Mouse (Mus musculus) E14TG2a.4 (cell line): Measurements from ENCODE around the gene Cul3.
A peak's percentile ranks its signal among the peaks of the same experiment; 100 is the strongest.
"Not testable (repeated sequence)": the region's sequence is repeated elsewhere in the genome, so short reads cannot be mapped to it uniquely, and the experiment has no call there.

Experiments
- H3K27me3 ChIP-seq: 2 replicates; pipeline ENCODE4 v1.6.1; 2014; ENCODE audit warnings: low read length, control low read depth; ENCODE audit not compliant: insufficient read depth
- H3K36me3 ChIP-seq: 2 replicates; pipeline ENCODE4 v1.6.1; 2014; ENCODE audit warnings: low read length, control low read depth; ENCODE audit not compliant: insufficient read depth
- H3K4me1 ChIP-seq: replicated peaks from 2 replicates; pipeline ENCODE4 v1.6.1; 2014; ENCODE audit warnings: low read depth, low read length, control low read depth
- H3K4me3 ChIP-seq: replicated peaks from 2 replicates; pipeline ENCODE4 v1.5.1; 2014; ENCODE audit warnings: mild to moderate bottlenecking, low read length
- H3K9me3 ChIP-seq: 2 replicates; pipeline ENCODE4 v1.6.1; 2014; ENCODE audit warnings: low read length, control low read depth
- CTCF ChIP-seq: conservative IDR thresholded peaks from 2 replicates; pipeline ENCODE4 v1.5.1; 2014; ENCODE audit warnings: low read length
- NANOG ChIP-seq: IDR thresholded peaks from 2 replicates; pipeline ENCODE4 v1.6.1; 2014; ENCODE audit warnings: borderline replicate concordance, low read length, mixed read lengths
- POU5F1 ChIP-seq: IDR thresholded peaks from 2 replicates; pipeline ENCODE4 v1.6.1; 2014; ENCODE audit warnings: low read length, borderline replicate concordance

Gene Cul3

DNA sequence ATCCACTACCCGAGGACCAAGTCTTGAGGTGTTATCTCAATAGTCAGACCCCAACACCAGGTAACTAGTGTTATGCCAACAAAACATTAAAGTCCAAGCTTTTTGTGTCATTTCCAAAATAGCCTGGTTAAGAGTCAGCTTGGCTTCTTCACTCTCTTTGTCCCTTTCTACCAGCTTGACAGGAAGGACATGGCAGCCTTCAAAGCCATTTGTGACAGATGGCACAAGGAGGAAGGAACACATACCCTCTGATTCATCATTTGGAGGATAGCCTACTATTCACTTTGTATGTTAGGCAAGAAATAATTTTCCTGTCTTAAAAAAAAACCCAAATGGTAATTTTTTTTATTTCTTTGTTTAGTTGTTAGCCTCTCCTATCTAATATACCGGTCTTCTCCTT is 22.7 kb upstream of the Cul3 start:
- no peaks in the 10 kb centered on the region for H3K27me3 ChIP-seq

DNA sequence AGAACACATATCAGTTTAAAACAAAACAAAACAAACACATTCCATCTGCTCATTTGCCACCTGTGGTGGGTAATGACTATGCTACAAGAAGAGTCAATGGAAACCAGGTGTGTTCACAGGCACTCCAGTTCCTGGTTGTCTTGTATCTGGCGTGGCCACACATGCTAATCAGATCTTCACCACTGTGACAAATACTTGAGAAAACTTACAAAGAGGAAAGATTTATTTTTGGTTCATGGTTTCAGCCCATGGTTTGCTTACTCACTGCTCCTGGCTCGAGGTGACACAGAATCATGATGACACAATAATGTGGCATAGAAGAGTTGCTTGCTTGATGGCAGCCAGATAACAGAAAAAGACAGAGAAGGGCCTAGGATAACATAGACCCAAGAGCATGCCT is 22.1 kb upstream of the Cul3 start:
- Histone ChIP-seq H3K4me3 (no peak overlapping the region), H3K27me3 (no peaks in the 10 kb centered on the region), H3K9me3 (no peaks in the 10 kb centered on the region), H3K36me3 (no peaks in the 10 kb centered on the region), H3K4me1 (no peaks in the 10 kb centered on the region)
- TF ChIP-seq POU5F1 (no peak), CTCF (no peak), NANOG (no peak)

More for the DNA sequence above, 22.7 kb upstream of the Cul3 start:
- no peaks in the 10 kb centered on the region for H3K36me3 ChIP-seq
- H3K9me3 ChIP-seq = no peaks in the 10 kb centered on the region
- H3K4me3 ChIP-seq = no peak overlapping the region
- TF ChIP-seq NANOG (no peak), POU5F1 (no peak), CTCF (no peak)
- no peaks in the 10 kb centered on the region for H3K4me1 ChIP-seq

DNA sequence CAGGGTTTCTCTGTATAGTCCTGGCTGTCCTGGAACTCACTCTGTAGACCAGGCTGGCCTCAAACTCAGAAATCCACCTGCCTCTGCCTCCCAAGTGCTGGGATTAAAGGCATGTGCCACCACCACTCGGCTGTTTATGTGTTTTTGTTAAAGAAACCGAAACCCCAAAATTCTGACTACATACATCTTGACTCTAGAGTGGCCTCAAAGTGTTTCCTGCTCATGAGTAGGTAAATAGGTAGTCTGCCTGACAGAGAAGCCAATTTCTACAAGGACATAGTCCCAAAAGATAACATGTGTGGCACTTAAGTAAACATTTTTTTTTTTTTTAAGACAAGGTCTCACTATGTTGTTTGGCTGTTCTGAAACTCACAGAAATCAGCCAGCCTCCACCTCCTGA is 21.5 kb upstream of the Cul3 start:
- not testable (repeated sequence) for H3K4me3 ChIP-seq, H3K4me1 ChIP-seq, H3K27me3 ChIP-seq, H3K9me3 ChIP-seq, H3K36me3 ChIP-seq

DNA sequence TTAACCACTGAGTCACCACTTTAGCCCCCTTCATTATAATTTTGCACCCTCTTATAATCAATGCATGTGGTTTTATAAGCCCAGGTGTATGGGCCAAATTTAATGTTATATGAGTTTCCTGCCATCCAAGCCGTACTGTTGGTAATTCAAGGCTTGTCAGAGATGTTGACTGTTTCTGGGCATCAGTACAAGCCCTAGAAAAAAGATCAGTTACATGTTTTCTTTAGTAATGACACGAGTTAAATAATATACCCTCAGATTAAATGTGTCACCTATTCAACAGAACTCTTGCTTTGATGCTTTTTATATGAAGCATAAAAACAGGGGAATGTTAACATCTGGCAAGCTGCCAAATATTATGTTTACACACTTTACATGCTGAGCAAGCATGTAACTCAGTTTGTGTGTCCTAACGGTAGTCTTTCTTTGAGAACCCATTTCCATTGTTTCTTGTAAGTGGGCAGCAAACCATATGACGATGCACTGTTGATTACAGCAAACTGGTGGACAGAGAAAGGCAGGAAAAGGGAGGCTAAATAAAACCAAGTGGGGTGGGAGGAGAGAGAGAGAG is 19.8 kb upstream of the Cul3 start:
- no peaks in the 10 kb centered on the region for H3K9me3 ChIP-seq
- H3K4me3 ChIP-seq = no peak overlapping the region
- no peaks in the 10 kb centered on the region for H3K36me3 ChIP-seq
- no peaks in the 10 kb centered on the region for H3K4me1 ChIP-seq
- TF ChIP-seq CTCF (no peak), NANOG (no peak), POU5F1 (no peak)
- no peaks in the 10 kb centered on the region for H3K27me3 ChIP-seq

DNA sequence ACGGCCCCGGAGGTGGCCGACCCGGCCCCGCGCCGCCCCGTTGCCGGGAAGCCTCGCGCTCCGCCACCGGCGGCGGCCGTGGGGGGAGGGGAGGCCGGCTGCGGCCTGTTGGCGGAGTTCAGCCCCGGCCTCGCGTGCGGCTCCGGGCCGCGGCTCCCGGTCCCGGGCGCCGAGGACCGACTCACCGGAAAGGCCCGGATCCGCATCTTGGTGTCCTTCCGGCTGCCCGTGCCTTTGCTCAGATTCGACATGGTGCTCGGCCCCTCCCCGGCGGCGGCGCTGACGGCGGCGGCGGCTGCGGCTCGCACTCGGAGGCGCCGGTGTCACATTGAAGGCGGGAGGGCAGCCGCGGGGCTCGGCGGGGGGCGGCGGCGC is 232 bp downstream of the Cul3 start:
- H3K36me3 ChIP-seq = peaks cover 10% of the 10 kb centered on the region; the same call in 1 of the 2 replicates
- peak overlapping the region; percentile 87 for H3K4me3 ChIP-seq
- H3K9me3 ChIP-seq = no peaks in the 10 kb centered on the region
- no peaks in the 10 kb centered on the region for H3K27me3 ChIP-seq
- H3K4me1 ChIP-seq = peaks cover 45% of the 10 kb centered on the region
- TF ChIP-seq NANOG = no peak

DNA sequence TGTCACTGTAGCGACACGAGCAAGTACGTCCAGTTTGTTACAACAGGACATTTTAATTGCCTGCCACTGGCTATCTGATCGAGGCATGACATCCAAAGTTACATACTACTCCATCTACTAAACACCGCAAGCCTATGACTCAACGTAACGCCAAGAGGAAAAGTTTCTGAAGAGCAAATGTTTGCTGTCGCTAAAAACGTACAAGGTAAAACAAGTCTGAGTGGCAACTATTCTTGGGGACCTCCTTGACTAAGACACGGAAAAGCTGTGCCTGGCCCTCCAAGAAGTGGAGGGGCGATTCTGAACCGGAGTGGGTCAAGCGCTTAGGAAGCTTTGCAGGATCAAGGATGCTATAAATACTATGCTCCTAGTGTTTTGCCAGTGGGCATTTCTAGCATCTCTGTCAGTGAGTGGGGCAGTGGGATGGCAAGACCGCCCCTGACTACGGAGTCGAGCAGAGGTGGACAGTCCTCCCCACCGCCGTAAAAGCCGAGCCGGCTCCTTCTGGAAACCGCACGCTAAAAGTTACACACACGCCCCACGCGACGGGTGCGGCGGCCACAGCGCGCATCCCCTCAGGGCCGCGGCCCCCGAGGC is 757 bp downstream of the Cul3 start:
- H3K36me3 ChIP-seq = peaks cover 10% of the 10 kb centered on the region; the same call in 1 of the 2 replicates
- TF ChIP-seq POU5F1 (no peak), CTCF (no peak), NANOG (no peak)
- peak overlapping the region; percentile 87 for H3K4me3 ChIP-seq
- no peaks in the 10 kb centered on the region for H3K9me3 ChIP-seq
- peaks cover 51% of the 10 kb centered on the region for H3K4me1 ChIP-seq
- H3K27me3 ChIP-seq = no peaks in the 10 kb centered on the region

DNA sequence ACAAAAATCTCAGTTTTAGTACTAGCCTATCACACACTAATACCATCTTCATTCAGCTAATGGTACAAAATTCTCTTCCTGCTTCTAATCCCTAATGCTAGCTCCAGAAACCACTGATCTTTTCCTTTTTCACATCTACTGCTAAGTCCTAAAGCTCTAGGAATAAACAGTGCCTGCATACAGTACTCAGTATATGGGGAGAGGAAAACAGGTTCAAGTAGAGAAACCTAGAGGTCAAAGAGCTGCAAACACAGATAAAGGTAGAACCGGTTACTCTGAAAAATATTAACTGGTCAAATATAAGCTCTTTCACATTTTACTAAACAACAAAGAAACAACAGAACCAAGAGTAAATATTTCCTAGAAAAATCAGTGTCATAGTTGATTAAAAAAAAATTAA is 1.9 kb downstream of the Cul3 start:
- no peaks in the 10 kb centered on the region for H3K9me3 ChIP-seq
- H3K4me3 ChIP-seq = peak overlapping the region; percentile 87; the same call in 1 of the 2 replicates
- peaks cover 59% of the 10 kb centered on the region for H3K4me1 ChIP-seq
- peaks cover 10% of the 10 kb centered on the region; the same call in 1 of the 2 replicates for H3K36me3 ChIP-seq
- TF ChIP-seq POU5F1 (no peak), CTCF (no peak), NANOG (no peak)
- no peaks in the 10 kb centered on the region for H3K27me3 ChIP-seq

DNA sequence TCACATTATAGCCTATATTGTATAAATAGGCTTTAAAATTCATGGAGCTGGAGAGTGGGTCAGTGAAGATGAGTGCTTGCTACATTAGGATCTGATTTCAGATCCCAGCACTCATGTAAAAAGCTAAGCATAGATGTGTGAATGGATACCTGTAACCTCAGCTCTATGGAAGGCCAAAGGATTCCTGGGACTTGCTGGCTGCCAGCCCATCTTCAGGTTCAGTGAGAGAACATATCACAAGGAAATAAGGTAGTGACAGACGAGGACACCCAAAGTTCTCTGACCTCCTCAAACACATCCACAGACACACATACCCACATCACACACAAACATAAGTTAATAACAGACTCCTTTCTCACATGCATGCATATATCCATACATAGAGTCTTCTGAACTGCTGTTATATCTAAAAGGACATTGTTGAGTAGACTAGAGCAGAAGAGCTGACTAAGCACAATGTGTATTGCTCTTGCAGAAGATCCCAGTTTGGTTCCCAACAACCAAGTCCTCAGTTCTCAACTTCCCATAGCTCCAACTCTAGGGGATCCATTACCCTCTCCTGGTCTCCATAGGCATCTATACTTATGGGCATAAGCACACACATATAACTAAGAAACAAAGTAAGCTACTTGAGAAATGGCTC is 4.4 kb downstream of the Cul3 start:
- peaks cover 10% of the 10 kb centered on the region; the same call in 1 of the 2 replicates for H3K36me3 ChIP-seq
- peaks cover 63% of the 10 kb centered on the region for H3K4me1 ChIP-seq
- no peaks in the 10 kb centered on the region for H3K9me3 ChIP-seq
- no peak overlapping the region for H3K4me3 ChIP-seq
- no peaks in the 10 kb centered on the region for H3K27me3 ChIP-seq
- TF ChIP-seq NANOG (no peak), POU5F1 (no peak), CTCF (no peak)

DNA sequence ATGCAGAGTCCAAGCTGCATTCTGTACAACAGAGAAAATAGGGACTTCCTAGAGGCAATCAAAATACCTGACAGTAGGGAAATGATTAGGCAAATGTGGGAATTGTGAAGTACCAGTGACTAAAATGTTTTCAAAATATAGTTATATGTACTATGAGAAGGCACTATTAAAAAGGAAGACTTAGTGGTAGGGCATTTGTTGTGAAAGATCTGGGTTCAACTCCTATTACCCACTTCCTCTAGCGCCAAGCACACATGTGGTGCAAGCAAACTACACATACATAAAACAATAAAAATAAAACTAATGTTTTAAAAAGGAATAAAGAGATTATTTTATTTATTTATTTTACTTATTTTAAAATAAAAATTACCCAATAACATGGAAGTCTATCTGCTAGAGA is 5.2 kb downstream of the Cul3 start:
- Histone ChIP-seq H3K27me3 (no peaks in the 10 kb centered on the region), H3K36me3 (peaks cover 10% of the 10 kb centered on the region; the same call in 1 of the 2 replicates)
- TF ChIP-seq NANOG (no peak), POU5F1 (no peak)

More for the DNA sequence above, 5.2 kb downstream of the Cul3 start:
- H3K4me3 ChIP-seq = no peak overlapping the region
- no peaks in the 10 kb centered on the region for H3K9me3 ChIP-seq
- peaks cover 67% of the 10 kb centered on the region for H3K4me1 ChIP-seq
